Mouse (Mus musculus) inflammation-experienced regulatory T-cells, adult 6 months (primary cell): ENCODE results near the gene Eif2ak4. TPM values are rescaled to one million over a fixed set of nuclear protein-coding genes. Genes with fewer than 3 reads are reported as not detected.

Source experiments
- ATAC-seq: one replicate; pipeline ENCODE4 v1.8.0; 2017
- polyA plus RNA-seq, 3 experiments: library from polyadenylated mRNA; unstranded; fragments of 100-300 nt; shearing (Covaris generic); gene quantifications; one replicate each; pipeline ENCODE4 v1.2.1; 2017

Eif2ak4 gene
- polyA plus RNA-seq, 3 experiments from 2014 or later = 2.9 to 4.8 (median 3.6) TPM

DNA sequence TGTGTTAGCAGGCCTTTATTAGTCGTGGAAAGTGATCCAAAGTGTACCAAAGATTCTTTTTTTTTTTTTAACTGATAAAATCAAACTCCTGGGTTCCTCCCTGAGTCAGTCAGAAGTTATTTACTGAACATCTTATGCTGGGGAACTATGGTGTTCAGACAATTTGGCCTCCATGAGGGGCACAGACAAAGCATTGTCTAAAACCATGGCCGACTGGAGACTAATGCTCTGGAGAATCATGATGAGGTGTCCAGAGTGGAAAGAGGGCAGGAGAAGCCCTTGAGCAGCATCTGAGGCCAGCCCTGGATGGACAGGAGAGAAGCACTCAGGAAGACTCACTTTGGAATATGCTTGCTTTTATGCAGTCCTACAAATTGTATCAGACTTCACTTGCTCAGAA is 18.4 kb downstream of the Eif2ak4 start:
- ATAC-seq = no peak

GRCm38 (mm10) chr2:118408336-118408895 is 20.0 kb downstream of the Eif2ak4 start:
- no peak for ATAC-seq

GRCm38 (mm10) chr2:118412821-118413220 is 24.4 kb downstream of the Eif2ak4 start:
- ATAC-seq = no peak

GRCm38 (mm10) chr2:118415601-118416355 is 27.4 kb downstream of the Eif2ak4 start:
- ATAC-seq = no peak

DNA sequence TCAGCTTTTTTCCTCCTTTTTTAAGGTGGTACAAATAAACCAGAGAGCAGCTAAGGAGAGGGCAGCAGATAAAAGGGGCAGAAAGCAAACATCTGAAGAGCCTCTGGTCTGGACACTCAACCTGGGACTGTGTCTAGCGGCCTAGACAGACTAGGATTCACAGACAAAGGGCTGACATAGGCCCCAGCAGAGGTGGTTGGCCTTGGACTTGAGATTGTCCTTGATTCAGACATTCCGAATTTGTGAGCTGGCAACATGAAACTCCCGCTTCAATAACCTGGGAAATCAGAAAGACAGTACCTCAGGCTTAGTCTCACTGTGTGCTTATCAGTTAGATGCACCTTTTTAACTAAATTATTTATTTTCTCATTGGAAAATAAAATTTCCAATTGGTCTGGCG is 29.7 kb downstream of the Eif2ak4 start:
- no peak for ATAC-seq

GRCm38 (mm10) chr2:118421951-118422350 is 33.5 kb downstream of the Eif2ak4 start:
- ATAC-seq = no peak

DNA sequence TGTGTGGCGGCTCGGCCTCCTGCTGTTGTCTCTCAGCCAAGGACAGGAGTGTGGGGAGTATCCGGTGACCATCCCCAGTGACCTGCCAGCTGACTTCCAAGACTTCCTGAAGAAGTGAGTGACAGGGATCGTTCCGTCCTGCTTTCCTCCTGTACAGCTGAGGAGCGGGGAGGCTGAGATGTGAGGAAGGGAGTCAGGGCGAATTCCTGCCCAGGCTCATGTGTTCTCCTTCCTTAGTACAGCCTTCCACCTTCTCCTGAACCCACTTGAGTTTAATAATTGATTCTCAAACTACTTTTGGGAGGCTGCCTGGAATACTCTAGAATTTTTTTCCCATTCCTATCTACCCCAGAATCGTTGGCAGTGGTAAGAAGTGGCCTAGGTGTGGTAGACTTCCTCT is 34.0 kb downstream of the Eif2ak4 start:
- no peak for ATAC-seq

DNA sequence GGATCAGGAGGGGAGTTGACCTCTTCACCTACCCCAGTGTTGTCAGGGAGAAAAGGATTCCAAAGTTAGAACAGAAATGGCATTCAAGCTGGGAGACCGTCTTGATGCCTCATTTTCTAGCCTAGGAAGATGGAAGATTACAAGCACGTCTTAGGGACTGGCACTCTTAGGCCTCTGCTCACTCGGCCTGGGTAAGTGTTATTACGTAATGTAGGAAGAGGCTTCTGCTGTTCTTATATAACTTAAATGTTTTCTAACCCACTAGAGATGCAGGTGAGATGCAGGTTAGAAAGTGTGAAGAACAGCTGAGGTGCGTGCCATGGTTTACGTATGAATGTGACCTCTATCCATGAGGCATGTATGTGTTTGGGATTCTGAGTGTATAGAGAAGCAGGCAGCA is 39.9 kb downstream of the Eif2ak4 start:
- ATAC-seq = no peak

- no peak for ATAC-seq
Observed at GRCm38 (mm10) chr2:118429297-118429696, 40.9 kb downstream of the Eif2ak4 start.

DNA sequence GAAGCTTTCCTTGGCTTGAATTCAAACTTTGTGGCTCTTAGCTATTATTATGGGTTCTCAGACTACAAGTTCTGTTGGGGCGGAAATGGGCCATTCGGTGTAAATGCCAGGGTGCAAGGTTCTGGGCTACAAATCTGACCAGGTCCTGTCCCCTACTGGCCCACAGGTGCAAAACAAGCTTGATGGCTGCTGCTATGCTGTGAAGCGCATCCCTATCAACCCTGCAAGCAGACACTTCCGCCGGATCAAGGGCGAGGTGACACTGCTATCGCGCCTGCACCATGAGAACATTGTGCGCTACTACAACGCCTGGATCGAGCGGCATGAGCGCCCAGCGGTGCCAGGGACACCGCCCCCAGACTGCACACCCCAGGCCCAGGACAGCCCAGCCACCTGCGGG is 42.2 kb downstream of the Eif2ak4 start:
- ATAC-seq = no peak

DNA sequence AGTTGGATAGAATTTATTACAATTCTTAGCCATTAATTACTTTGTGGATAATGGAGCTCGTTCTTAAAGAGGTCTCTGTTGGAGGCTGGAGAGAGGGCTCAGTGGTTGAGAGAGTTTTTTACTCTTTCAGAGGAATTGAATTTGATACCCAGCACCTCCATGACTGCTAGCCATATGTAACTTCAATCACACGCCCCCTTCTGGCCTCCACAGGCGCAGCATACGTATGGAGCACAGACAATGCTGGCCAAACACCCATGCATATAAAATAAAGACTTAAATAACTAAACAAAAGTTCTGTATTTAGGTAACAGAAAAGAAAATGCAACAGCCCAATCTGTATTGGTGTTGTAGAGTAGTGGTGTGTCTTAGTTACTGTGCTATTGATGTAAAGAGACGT is 43.2 kb downstream of the Eif2ak4 start:
- ATAC-seq = no peak

DNA sequence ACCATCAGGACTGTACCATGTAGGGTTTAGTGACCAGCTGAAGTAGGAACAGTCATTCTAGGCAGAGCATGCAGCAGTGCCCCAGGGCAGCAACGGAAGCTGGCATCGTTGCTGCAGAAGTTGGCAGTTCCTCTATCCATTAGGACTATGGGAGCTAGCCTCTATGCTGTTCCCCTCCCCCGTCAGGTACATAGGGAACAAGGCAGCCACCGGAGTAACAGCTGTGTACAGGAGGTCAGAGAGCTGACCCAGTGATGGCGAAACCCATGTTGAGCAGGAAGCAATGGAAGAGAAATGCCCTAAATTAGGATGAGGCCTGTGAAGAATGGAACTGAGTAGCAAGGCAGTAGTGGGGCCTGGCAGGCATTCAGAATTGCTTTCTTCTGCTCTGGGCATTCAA is 53.8 kb downstream of the Eif2ak4 start:
- no peak for ATAC-seq

DNA sequence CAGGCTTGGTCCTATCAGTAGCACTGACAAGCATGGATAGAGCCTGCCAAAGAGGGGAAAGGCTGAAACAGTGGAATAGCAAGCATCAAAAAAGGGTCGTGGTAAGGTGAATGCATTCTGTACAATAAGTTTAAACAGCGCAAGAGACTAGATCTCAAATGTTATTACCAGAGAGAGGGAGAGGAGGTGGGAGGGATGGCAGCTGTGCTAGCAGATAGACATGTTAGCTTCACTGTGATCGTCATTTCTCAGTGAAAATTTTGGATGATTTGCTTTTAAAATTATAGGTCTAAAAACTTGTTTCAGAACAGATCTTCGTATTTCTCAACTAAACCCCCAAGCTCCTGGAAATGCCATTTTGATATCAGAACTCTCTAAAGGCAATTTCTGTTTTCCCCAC is 54.3 kb downstream of the Eif2ak4 start:
- no peak for ATAC-seq

DNA sequence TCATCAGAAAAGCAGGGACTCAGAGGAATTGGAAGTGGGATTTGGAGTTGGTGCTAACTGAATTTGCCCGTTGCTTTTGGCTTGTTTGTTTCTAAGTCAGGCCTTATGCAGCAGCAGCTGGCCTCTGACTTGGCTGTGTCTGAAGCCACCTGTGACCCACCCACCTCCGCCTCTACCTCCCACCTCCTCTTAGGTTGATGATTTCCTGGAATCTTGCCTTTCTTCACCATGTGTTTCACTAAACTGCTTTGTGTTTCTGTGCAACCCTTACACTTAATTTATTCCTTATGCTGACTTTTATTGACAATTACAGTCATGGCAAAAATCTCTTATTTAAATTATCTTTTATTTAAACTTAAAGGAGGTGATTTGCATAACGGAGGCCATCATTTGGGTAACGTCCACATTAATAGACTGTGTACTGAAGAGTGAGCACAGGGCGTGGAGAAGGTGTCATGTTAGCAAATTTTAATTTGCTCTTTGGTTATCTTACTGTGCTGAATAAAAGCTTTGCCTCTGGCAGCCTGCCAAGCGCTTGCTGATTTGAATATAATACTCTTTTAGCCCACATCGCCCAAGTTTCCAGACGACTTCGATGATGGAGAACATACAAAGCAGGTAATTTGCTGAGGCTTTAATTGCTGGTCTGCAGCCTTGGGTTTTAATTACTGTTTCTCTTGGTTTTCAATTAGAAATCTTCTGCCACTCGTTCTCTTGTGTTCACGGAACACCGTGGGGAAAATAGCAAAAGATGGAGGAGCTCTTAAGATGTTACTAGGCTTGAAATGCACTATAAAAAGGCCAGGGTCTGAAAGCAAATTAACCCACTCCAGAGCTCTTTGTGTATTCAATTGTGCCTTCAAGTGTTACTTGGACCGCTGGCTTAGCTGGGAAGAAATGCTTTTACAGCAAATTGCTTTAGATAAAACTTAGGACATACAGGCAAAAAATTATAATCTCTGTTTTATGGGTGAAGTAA is 57.6 kb downstream of the Eif2ak4 start:
- no peak for ATAC-seq

- ATAC-seq = no peak
Observed at GRCm38 (mm10) chr2:118448181-118448580, 59.8 kb downstream of the Eif2ak4 start.

- no peak for ATAC-seq
Observed at GRCm38 (mm10) chr2:118451056-118451455, 62.6 kb downstream of the Eif2ak4 start.

- ATAC-seq = no peak
Observed at GRCm38 (mm10) chr2:118457029-118457428, 68.6 kb downstream of the Eif2ak4 start.

DNA sequence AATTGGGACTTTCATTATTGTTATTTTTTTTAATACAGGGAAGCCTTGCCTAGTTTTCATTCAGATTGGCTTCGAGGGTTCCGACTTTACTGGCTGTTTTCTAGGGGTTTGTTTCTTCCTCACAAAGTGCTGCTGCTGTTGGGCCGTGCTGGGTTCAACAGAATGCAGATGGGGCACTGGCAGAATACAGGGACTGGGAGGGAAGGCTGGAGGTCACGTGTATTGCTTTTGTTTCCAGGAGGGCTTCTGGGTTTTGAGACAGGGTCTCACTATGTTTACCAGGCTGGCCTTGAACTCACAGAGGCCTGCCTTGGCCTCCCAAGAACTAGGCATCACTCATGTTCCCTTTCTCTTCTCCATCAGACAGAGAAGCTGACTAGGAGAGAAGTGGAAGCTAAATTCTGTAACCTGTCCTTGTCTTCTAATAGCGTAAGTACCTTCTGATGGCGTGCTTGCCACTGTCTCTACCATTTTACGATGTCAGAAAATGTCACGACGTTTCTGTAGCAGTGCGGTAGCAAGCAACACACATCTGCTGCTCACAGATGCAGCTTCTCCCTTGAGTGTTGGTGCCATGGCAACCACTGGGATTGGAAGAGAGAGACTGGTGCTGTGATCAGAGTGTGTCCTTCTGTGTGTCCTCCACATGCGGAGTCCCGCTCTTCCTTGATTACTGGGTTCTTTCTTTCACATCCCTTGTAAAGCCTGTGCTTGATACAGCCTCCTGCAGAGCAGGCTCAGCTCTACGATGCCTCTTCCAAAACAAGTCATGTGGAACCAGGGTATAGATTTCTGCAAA is 69.2 kb downstream of the Eif2ak4 start:
- no peak for ATAC-seq

DNA sequence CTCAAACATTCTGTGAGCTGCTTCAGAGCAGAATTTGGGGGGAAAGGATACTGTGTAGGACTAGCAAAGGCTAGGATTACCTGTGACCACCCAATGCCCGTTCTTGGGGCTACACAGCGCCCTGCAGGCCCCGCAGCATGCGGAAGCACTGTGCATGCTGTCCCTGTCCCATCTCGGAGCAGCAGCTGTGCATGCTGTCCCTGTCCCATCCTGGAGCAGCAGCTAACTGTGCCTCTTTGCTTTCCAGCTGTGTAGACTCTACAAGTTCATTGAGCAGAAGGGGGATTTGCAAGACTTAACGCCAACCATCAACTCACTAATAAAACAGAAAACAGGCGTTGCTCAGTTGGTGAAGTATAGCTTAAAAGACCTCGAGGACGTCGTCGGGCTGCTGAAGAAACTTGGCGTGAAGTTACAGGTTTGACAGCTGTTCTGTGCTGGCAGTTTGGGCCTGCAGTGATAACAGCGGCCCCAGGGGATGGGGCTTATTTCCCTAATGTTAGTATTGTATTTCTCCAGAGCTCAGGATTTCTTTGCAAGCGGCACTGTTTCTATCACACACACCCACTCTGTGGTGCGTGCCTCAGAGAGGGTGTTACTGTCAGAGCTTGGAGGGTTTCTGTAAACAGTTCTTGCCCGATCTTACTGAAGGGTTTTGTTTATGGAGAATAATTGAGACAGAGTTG is 73.2 kb downstream of the Eif2ak4 start:
- no peak for ATAC-seq

DNA sequence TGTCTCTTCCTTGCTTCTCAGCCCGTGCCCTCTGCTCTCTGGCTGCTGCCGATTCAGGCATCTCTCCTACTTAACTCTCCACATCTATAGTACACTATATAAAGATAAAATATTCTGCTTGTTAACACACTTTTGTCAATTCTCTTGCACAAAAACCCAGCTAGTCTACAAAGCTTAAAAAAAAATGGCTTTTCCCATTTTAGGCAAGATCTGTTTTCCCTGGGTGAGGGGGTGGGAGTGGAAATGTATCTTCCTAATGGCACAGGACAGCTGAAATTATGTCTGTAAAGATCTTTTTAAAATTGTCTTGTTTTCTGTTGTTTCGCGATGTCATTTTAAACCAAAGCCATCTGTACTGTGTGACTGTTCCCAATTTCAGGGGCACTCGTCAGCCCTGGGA is 75.1 kb downstream of the Eif2ak4 start:
- ATAC-seq = no peak

DNA sequence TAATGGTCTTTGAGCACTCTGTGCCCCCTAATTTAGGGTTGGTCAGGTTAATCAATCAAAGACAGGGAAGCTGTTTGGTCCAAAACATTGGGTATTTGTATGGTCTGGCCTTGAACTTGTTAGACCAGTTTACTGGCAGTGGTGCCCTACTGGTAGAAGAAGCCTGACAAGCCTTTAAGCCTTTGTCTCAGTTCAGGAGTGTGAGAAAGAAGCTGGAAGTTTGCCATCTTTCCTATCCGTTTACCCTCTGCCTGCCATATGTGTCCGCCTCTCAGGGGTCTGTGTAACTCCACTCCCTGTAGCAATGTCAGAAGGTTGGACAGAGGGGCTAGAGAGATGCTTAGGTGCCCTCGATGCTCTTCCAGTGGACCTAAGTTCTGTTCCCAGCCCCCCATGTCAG is 76.0 kb downstream of the Eif2ak4 start:
- ATAC-seq = no peak

DNA sequence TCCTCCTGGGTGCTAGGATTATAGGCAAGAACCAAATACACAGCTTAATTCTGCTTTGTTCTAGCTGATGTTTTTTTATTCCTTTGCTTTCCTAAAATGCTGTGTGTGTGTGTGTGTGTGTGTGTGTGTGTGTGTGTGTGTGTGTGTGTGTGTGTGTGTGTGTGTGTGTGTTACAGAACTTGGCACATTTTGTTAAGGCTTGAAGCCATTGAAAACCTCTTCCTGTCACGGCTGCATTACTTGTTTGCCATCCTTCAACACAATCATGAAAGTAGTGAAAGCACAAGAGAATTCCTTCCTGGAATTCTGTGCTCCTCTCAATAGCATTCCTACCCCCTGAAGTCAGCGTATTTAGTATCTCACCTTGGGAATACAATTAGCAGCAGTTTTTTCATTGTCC is 77.5 kb downstream of the Eif2ak4 start:
- no peak for ATAC-seq
